Mouse (Mus musculus): ENCODE data around the gene E2f6. TPM values are rescaled to one million over a fixed set of nuclear protein-coding genes. Genes with fewer than 3 reads are reported as not detected.
A peak's percentile ranks its signal among the peaks of the same experiment; 100 is the strongest.

E2f6 gene
- polyA plus RNA-seq (2016; fragmentation: Nextera tagmentation; extraction: Ambion mirVana): 39.8 TPM in 2 replicates

GRCm38 (mm10) chr12:16810525-16811431 is at the start of gene E2f6:
Gene E2f6 (plus strand): TSS chr12:16810963.
- Histone ChIP-seq H3K4me3 (peak within 1 kb of the TSS; percentile 75), H3K27me3 (replicated peaks) (peaks cover 48% of the 10 kb centered on the region), H3K27ac (peak within 1 kb of the TSS; percentile 75), H3K4me2 (peak within 1 kb of the TSS; percentile 94), H3K4me1 (peaks cover 27% of the 10 kb centered on the region), H3K36me3 (peaks cover 23% of the 10 kb centered on the region), H3K9me3 (replicated peaks) (no peaks in the 10 kb centered on the region), H3K9ac (peak within 1 kb of the TSS; percentile 80)
- peak; percentile 82 for ATAC-seq
- 6% methylated on average over 76 of the region's 81 CpGs for WGBS (ENCODE audit: insufficient replicate concordance)

DNA sequence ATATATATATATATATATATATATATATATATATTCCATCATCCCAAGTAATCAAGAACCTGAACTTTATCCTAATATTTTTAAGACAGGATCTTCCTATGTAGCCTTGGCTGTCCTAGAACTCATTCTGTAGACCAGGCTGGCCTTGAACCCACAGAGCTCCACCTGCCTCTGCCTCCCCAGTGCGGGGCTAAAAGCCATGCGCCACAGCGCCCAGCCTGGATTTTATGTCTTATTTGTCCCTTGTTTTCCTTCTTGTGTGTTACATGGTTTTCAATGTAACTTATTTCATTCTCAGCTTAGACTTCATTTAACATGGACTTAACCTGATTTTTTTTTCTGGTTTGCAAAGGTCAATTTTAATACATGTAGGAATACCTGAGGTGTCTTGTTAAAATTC is 49.3 kb upstream of the E2f6 start:
- H3K4me1 ChIP-seq: no peaks in the 10 kb centered on the region
- no peak overlapping the region for H3K27ac ChIP-seq
- no peaks in the 10 kb centered on the region for H3K9me3 ChIP-seq (replicated peaks)
- H3K9ac ChIP-seq: no peak overlapping the region
- no peaks in the 10 kb centered on the region for H3K36me3 ChIP-seq
- WGBS (ENCODE audit: insufficient replicate concordance): 91% methylated on average over 3 of the region's 3 CpGs
- ATAC-seq: no peak
- H3K4me3 ChIP-seq: no peak overlapping the region
- H3K27me3 ChIP-seq (replicated peaks): no peaks in the 10 kb centered on the region
- no peak overlapping the region for H3K4me2 ChIP-seq

DNA sequence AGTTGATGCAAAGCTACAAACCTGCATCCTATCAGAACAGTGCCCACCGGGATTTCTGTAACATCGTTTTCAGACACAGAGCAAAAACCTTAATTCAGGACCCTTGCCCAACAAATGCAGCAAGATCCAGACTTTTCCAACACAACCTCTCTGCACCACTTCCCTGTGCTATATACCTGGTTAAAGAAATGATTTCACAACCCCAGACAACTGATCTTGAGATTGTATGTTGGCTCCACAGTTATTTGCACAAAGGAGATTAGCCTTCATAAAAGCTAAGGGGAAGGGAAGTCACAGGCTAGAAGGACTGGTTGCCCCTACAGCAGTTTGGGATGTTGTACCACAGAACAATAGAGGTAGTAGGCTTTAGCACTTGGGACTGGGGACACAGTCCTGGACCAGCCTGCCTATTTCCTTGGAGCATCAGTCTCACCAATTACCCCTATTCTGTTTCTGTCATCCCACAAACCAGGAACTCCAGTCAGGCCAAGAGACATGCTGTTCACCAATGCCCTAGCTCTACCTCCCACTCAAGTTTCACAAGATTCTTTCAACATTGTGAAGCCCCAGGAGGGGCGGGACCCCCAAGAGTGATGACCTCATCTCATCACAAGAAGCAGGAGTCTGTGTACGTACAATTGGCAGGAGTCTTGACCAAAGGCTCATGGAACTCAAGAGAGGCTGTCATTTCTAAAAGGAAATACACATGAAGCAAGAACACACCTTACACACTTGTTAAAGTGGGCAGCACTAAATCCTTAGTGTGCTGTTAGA is 46.9 kb upstream of the E2f6 start:
- no peak for ATAC-seq

GRCm38 (mm10) chr12:16764776-16765445 is 45.9 kb upstream of the E2f6 start:
- Histone ChIP-seq H3K4me2 (no peak overlapping the region), H3K9ac (no peak overlapping the region), H3K9me3 (replicated peaks) (no peaks in the 10 kb centered on the region), H3K27ac (no peak overlapping the region), H3K4me3 (no peak overlapping the region), H3K4me1 (no peaks in the 10 kb centered on the region), H3K36me3 (no peaks in the 10 kb centered on the region), H3K27me3 (replicated peaks) (no peaks in the 10 kb centered on the region)
- WGBS (ENCODE audit: insufficient replicate concordance): 57% methylated on average over 12 of the region's 12 CpGs
- ATAC-seq: no peak

More for the DNA sequence above, 46.9 kb upstream of the E2f6 start:
- no peaks in the 10 kb centered on the region for H3K4me1 ChIP-seq
- no peaks in the 10 kb centered on the region for H3K27me3 ChIP-seq (replicated peaks)
- H3K9ac ChIP-seq: no peak overlapping the region
- H3K27ac ChIP-seq: no peak overlapping the region
- WGBS (ENCODE audit: insufficient replicate concordance): 66% methylated on average over 4 of the region's 4 CpGs
- H3K4me3 ChIP-seq: no peak overlapping the region
- H3K4me2 ChIP-seq: no peak overlapping the region
- H3K9me3 ChIP-seq (replicated peaks): no peaks in the 10 kb centered on the region
- no peaks in the 10 kb centered on the region for H3K36me3 ChIP-seq

DNA sequence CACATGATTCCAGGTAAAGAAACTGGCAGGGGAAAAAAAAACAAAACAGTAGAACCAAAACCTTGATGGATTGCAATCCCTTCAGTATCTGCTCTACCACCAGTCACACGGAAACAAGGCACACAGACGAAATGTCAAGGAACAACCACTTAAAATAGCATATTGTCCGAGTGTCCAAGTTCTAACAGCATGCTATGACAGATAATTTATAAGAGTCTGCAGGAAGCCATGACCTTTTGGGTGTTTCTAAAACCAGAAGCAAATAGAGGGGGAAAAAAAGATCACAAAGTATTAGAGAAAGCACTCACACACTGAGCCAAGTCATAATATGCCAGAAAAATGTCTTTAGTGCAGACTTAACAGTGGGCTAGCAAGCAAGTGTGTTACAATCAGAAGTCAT is 42.5 kb upstream of the E2f6 start:
- Histone ChIP-seq H3K4me1 (peaks cover 4% of the 10 kb centered on the region; the same call in 1 of the 2 replicates), H3K4me3 (no peak overlapping the region), H3K9me3 (replicated peaks) (no peaks in the 10 kb centered on the region), H3K27ac (no peak overlapping the region), H3K27me3 (replicated peaks) (no peaks in the 10 kb centered on the region), H3K36me3 (no peaks in the 10 kb centered on the region), H3K4me2 (no peak overlapping the region), H3K9ac (no peak overlapping the region)
- 58% methylated on average over 3 of the region's 3 CpGs for WGBS (ENCODE audit: insufficient replicate concordance)
- ATAC-seq: no peak

GRCm38 (mm10) chr12:16768711-16769110 is 42.1 kb upstream of the E2f6 start:
- Histone ChIP-seq H3K4me1 (peaks cover 4% of the 10 kb centered on the region; the same call in 1 of the 2 replicates), H3K9ac (no peak overlapping the region), H3K27me3 (replicated peaks) (no peaks in the 10 kb centered on the region), H3K27ac (no peak overlapping the region), H3K36me3 (no peaks in the 10 kb centered on the region), H3K4me2 (no peak overlapping the region), H3K4me3 (no peak overlapping the region), H3K9me3 (replicated peaks) (no peaks in the 10 kb centered on the region)
- WGBS (ENCODE audit: insufficient replicate concordance): 33% methylated on average over 2 of the region's 2 CpGs
- peak; percentile 54; the same call in 1 of the 2 replicates for ATAC-seq

DNA sequence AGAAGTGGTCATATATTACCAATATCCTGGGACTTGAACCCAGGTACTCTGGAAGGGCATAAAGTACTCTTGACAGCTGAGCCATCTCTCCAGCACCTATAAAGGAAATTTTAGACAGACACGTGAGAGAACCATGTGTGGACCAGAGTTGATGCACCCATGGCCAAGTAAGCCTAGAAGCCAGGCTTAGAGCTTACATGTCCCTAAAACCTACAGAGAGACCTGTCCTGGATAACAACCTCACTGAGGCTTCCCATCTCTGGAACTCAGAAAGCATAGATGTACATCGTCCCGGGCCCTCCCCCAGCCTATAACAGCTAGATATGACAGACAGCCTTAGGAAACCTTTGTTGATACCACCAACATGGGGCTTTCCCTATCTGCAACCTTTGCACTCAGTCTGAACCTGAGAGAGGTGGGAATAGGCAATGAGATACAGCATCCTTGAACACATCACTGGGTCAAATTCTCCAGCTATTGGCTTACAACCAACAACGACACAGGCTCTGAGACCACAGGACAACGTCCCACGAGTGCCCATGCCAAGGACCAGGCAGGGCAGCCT is 41.1 kb upstream of the E2f6 start:
- Histone ChIP-seq H3K4me3 (no peak overlapping the region), H3K27me3 (replicated peaks) (no peaks in the 10 kb centered on the region), H3K27ac (no peak overlapping the region), H3K9me3 (replicated peaks) (no peaks in the 10 kb centered on the region), H3K36me3 (no peaks in the 10 kb centered on the region), H3K4me1 (peaks cover 4% of the 10 kb centered on the region; the same call in 1 of the 2 replicates), H3K4me2 (no peak overlapping the region), H3K9ac (no peak overlapping the region)
- WGBS (ENCODE audit: insufficient replicate concordance): 65% methylated on average over 6 of the region's 6 CpGs
- ATAC-seq: peak; percentile 40; the same call in 1 of the 2 replicates

- Histone ChIP-seq H3K4me2 (no peak overlapping the region), H3K27me3 (replicated peaks) (no peaks in the 10 kb centered on the region), H3K9ac (no peak overlapping the region), H3K27ac (no peak overlapping the region), H3K36me3 (no peaks in the 10 kb centered on the region), H3K9me3 (replicated peaks) (no peaks in the 10 kb centered on the region), H3K4me3 (no peak overlapping the region), H3K4me1 (peaks cover 8% of the 10 kb centered on the region; the same call in 1 of the 2 replicates)
- WGBS (ENCODE audit: insufficient replicate concordance): 77% methylated on average over 4 of the region's 4 CpGs
- no peak for ATAC-seq
Observed at GRCm38 (mm10) chr12:16774605-16775004, 36.2 kb upstream of the E2f6 start.

GRCm38 (mm10) chr12:16775351-16775750 is 35.4 kb upstream of the E2f6 start:
- H3K27ac ChIP-seq: no peak overlapping the region
- H3K4me1 ChIP-seq: peaks cover 8% of the 10 kb centered on the region; the same call in 1 of the 2 replicates
- no peak overlapping the region for H3K4me3 ChIP-seq
- no peak overlapping the region for H3K9ac ChIP-seq
- ATAC-seq: no peak
- no peaks in the 10 kb centered on the region for H3K27me3 ChIP-seq (replicated peaks)
- no peaks in the 10 kb centered on the region for H3K36me3 ChIP-seq
- no peaks in the 10 kb centered on the region for H3K9me3 ChIP-seq (replicated peaks)
- 50% methylated on average over 3 of the region's 3 CpGs for WGBS (ENCODE audit: insufficient replicate concordance)
- no peak overlapping the region for H3K4me2 ChIP-seq

DNA sequence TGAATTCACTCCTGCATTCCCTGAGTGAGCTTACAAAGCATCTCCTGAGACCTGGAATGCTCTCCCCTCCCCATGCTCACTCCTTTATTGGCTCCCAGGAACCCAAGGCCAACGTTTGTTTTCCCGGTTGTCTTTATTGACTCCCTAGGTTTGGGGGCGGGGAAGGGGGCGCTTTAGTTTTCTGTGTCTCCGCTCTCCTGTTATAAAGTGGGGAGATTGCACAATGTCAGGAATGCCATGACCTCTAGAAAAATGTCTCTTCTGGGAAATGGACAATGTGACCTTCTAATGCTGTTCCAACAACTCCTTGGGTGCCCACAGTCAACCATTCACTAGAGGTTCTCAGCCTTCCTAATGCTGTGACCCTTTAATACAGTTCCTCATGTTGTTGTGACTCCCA is 32.2 kb upstream of the E2f6 start:
- no peak for ATAC-seq

DNA sequence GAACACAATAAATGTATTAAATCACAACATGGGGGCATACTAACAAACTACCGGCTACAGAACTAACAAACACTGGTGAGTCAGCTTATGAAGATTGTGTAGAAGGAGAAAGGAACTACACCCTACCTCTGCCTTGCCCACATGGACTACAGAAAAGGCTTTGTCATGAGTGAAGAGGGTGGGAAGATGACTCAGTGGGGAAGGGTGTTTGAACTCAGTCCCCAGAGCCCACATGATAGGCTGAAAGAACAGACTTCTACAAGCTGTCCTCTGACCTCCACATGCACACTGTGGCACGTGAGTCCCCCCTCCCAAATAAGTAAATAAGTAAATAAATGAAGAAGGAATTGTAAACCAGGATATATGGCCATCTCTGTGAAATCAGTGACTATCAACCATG is 31.6 kb upstream of the E2f6 start:
- Histone ChIP-seq H3K9ac (no peak overlapping the region), H3K4me1 (peaks cover 4% of the 10 kb centered on the region; the same call in 1 of the 2 replicates), H3K4me2 (no peak overlapping the region), H3K4me3 (no peak overlapping the region), H3K36me3 (no peaks in the 10 kb centered on the region), H3K27me3 (replicated peaks) (no peaks in the 10 kb centered on the region), H3K9me3 (replicated peaks) (no peaks in the 10 kb centered on the region), H3K27ac (no peak overlapping the region)
- no peak for ATAC-seq
- 48% methylated on average over 2 of the region's 2 CpGs for WGBS (ENCODE audit: insufficient replicate concordance)

More for the DNA sequence above, 32.2 kb upstream of the E2f6 start:
- Histone ChIP-seq H3K9me3 (replicated peaks) (no peaks in the 10 kb centered on the region), H3K27ac (no peak overlapping the region), H3K4me1 (peaks cover 4% of the 10 kb centered on the region; the same call in 1 of the 2 replicates), H3K4me3 (no peak overlapping the region), H3K27me3 (replicated peaks) (no peaks in the 10 kb centered on the region), H3K36me3 (no peaks in the 10 kb centered on the region), H3K9ac (no peak overlapping the region), H3K4me2 (no peak overlapping the region)
- WGBS (ENCODE audit: insufficient replicate concordance): 67% methylated on average over 5 of the region's 5 CpGs
